Mouse (Mus musculus) hindbrain, postnatal 0 days (tissue): Measurements from ENCODE around the gene Dennd1a. TPM values are rescaled to one million over a fixed set of nuclear protein-coding genes. Genes with fewer than 3 reads are reported as not detected.
A peak's percentile ranks its signal among the peaks of the same experiment; 100 is the strongest.

ENCODE experiments used
- ATAC-seq: fragments of 200-750 bp; cut with Nextera tagmentation; 2 replicates; pipeline ENCODE4 v1.8.0; 2017; ENCODE audit warnings: mild to moderate bottlenecking, moderate TSS enrichment, moderate library complexity
- DNase-seq: peaks from one replicate; pipeline ENCODE4 v3.0.0-alpha.2; 2015; ENCODE audit warnings: low spot score
- H3K27ac ChIP-seq: fragments of 300-500 bp; sonication (generic); 2 replicates; pipeline ENCODE4 v1.5.1; 2014; ENCODE audit warnings: mild to moderate bottlenecking
- H3K27me3 ChIP-seq: fragments of 300-500 bp; sonication (generic); 2 replicates; pipeline ENCODE4 v1.6.1; 2014; ENCODE audit warnings: low read length, mixed read lengths; ENCODE audit not compliant: insufficient read depth
- H3K36me3 ChIP-seq: fragments of 300-500 bp; sonication (generic); 2 replicates; pipeline ENCODE4 v1.6.1; 2014; ENCODE audit warnings: low read length, mixed read lengths; ENCODE audit not compliant: insufficient read depth
- H3K4me1 ChIP-seq: fragments of 300-500 bp; sonication (generic); 2 replicates; pipeline ENCODE4 v1.6.1; 2014; ENCODE audit warnings: antibody characterized with exemption, low read length, mixed read lengths; ENCODE audit not compliant: insufficient read depth
- H3K4me2 ChIP-seq: fragments of 300-500 bp; sonication (generic); 2 replicates; pipeline ENCODE4 v1.6.1; 2014; ENCODE audit warnings: low read depth, mild to moderate bottlenecking, low read length, moderate library complexity, mixed read lengths
- H3K4me3 ChIP-seq: fragments of 300-500 bp; sonication (generic); 2 replicates; pipeline ENCODE4 v1.5.1; 2014; ENCODE audit warnings: low read length
- H3K9ac ChIP-seq: fragments of 300-500 bp; sonication (generic); replicated peaks from 2 replicates; pipeline ENCODE4 v1.6.1; 2014; ENCODE audit warnings: mild to moderate bottlenecking, low read length, moderate library complexity, mixed read lengths
- H3K9me3 ChIP-seq: fragments of 300-500 bp; sonication (generic); 2 replicates; pipeline ENCODE4 v1.6.1; 2016; ENCODE audit warnings: low read length, mixed read lengths
- CTCF ChIP-seq: IDR thresholded peaks from 2 replicates; pipeline ENCODE4 v1.5.1; 2016; ENCODE audit warnings: antibody characterized with exemption, control low read depth, low read depth
- WGBS: fragments of 180-500 bp; shearing (Covaris S2); extraction: QIAGEN DNeasy Blood & Tissue Kit; methylation state at CpG from one replicate; pipeline ENCODE4 v1.1.7; 2014; 5-methylcytosine and 5-hydroxymethylcytosine counted together
- polyA plus RNA-seq: library from polyadenylated mRNA; unstranded; fragments of >200 nt; fragmentation: Nextera tagmentation; extraction: Ambion mirVana; gene quantifications from 2 replicates; pipeline ENCODE4 v1.2.1, GENCODE M21; 2015
- total RNA-seq: library from RNA; depleted of rRNA; stranded (reverse); fragments of >200 nt; gene quantifications from 2 replicates; pipeline ENCODE4 v1.2.3, GENCODE M21; 2014

Gene Dennd1a
- total and polyA plus RNA-seq, 2 experiments from 2014 or later, result 14.4 to 51.9 TPM

- Histone ChIP-seq H3K36me3 (no peaks in the 10 kb centered on the region), H3K27me3 (no peaks in the 10 kb centered on the region), H3K9ac (no peak overlapping the region), H3K27ac (no peak overlapping the region), H3K9me3 (no peaks in the 10 kb centered on the region), H3K4me2 (no peak overlapping the region), H3K4me1 (peaks cover 26% of the 10 kb centered on the region), H3K4me3 (no peak overlapping the region)
- no peak for DNase-seq
- no peak for ATAC-seq
- 83% methylated on average over 8 of the region's 8 CpGs for WGBS
- TF ChIP-seq CTCF, result no peak
These were observed 517.4 kb downstream of the Dennd1a start for GRCm38 (mm10) chr2:37769793-37770192.

DNA sequence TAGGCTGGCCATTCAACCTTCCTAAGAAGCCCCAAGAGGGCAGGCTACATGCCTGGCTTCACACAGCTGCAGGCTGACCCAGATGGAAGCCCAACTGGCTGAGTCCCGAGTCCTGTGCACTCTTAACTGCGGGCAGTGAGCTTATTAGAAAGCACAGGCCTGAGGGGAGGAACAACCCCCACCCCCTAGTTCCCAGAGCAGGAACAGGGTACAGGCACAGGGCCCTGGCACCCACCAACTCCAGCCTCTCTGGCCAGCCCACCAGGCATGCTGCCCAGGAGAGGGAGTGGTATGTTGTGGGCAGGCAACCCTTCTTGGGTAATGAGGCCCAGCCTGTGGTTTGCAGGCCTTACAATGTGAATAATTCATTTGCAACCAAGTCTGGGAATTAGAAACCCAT is 518.3 kb downstream of the Dennd1a start:
- H3K27ac ChIP-seq, result no peak overlapping the region
- H3K4me2 ChIP-seq, result no peak overlapping the region

GRCm38 (mm10) chr2:37767739-37768138 is 519.5 kb downstream of the Dennd1a start:
- H3K4me3 ChIP-seq, result no peak overlapping the region
- peaks cover 29% of the 10 kb centered on the region for H3K4me1 ChIP-seq
- H3K27me3 ChIP-seq, result no peaks in the 10 kb centered on the region
- H3K9ac ChIP-seq, result no peak overlapping the region
- H3K36me3 ChIP-seq, result no peaks in the 10 kb centered on the region
- no peak overlapping the region for H3K4me2 ChIP-seq
- no peak for DNase-seq
- no peak for TF ChIP-seq CTCF
- no peak for ATAC-seq
- H3K27ac ChIP-seq, result no peak overlapping the region
- WGBS, result 57% methylated on average over 3 of the region's 3 CpGs
- no peaks in the 10 kb centered on the region for H3K9me3 ChIP-seq

More for the DNA sequence above, 518.3 kb downstream of the Dennd1a start:
- no peaks in the 10 kb centered on the region for H3K27me3 ChIP-seq
- no peak overlapping the region for H3K4me3 ChIP-seq
- no peaks in the 10 kb centered on the region for H3K9me3 ChIP-seq
- H3K36me3 ChIP-seq, result no peaks in the 10 kb centered on the region
- 37% methylated on average over 2 of the region's 2 CpGs for WGBS
- peak; percentile 48; the same call in 1 of the 2 replicates for ATAC-seq
- 0 out of 2 replicates have a peak, but pooled peaks have one; percentile 5 for TF ChIP-seq CTCF
- DNase-seq, result peak; percentile 70
- H3K4me1 ChIP-seq, result peaks cover 29% of the 10 kb centered on the region
- no peak overlapping the region for H3K9ac ChIP-seq

DNA sequence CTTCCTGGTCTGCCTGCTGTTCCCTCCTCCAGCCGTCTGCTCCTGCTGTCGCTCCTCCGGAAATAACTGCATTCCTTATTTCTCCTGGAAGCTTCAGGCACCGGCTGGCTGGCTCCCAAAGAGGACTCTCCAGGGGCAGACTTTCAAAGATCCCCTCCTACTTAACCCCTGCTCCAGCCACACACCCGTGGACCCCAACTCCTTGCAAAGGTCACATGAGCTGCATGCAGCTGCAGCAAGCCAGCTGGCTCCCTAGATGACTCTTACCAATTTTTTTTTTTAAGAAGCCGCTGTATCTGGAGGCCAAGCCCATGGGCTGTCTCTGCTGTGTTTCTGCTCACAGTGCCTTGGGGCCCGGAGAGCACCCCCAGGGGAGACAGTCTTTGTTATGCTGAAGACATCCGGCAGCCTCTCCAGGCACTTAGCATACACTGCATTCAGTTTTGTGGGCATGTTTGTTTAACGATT is 520.1 kb downstream of the Dennd1a start:
- no peak for ATAC-seq
- H3K4me1 ChIP-seq, result peaks cover 29% of the 10 kb centered on the region
- H3K27me3 ChIP-seq, result no peaks in the 10 kb centered on the region
- no peaks in the 10 kb centered on the region for H3K36me3 ChIP-seq
- peak; percentile 60 for DNase-seq
- H3K4me2 ChIP-seq, result no peak overlapping the region
- TF ChIP-seq CTCF, result no peak
- no peak overlapping the region for H3K9ac ChIP-seq
- H3K9me3 ChIP-seq, result no peaks in the 10 kb centered on the region
- H3K4me3 ChIP-seq, result no peak overlapping the region
- WGBS, result 2% methylated on average over 9 of the region's 9 CpGs
- no peak overlapping the region for H3K27ac ChIP-seq

DNA sequence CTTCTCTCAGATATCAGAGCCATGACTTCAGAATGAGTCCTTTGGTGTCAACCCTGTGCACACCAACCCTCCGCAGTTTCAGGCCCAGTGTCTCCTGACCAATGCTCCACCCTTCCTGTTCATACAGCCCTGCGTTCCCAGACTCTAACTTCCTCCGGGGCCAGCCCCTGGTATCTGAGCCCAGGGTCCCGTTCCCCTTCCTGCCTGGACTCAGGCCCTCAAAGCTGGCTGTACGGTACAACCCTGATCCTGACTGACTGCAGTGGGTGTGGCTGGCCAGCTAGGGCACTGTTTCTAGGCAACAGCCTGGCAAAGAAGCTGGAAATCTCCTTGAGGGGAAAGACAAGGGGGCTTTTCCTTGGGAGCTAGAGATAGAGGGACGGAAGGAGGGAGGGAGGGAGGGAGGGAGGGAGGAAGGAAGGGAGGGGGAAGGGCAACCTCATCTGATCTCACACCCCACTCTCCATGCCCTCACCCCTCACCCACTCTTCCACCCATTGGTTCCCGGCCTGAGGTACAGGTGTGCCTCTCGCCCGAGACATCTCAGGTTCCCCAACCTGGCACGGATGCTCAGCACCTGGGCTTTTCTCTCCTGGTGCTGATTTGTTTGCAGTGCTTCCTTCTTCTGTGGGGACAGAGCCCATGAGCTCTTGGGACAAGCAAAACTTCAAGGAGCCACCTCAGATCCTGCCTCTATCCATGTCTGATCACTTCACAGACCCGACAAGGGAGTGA is 521.0 kb downstream of the Dennd1a start:
- ATAC-seq (peak; percentile 15; the same call in 1 of the 2 replicates), DNase-seq (peak; percentile 48)
- Histone ChIP-seq H3K4me3 (no peak overlapping the region), H3K9ac (no peak overlapping the region), H3K4me2 (no peak overlapping the region), H3K36me3 (no peaks in the 10 kb centered on the region), H3K9me3 (no peaks in the 10 kb centered on the region), H3K27ac (no peak overlapping the region), H3K4me1 (peaks cover 29% of the 10 kb centered on the region), H3K27me3 (no peaks in the 10 kb centered on the region)
- 41% methylated on average over 10 of the region's 11 CpGs for WGBS
- no peak for TF ChIP-seq CTCF

DNA sequence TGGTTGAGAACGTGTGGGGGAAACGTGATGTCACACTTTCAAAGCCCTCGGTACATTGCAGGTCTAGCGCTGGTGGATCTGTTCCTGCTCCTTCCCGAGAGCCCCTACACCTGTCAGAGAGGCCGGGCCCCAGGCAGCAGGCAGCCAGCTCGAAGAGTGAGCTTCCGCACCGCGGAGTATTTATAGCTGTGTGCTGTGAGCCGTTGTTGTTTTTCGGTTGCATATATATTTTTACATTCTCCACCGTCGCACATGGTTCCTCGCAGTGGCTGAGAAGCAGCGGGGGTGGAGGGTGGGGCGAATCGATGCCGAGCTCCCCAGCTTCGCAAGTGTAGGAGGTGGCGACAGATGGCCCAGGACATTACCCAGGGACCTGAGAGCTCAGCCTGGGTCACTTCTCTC is 522.1 kb downstream of the Dennd1a start:
- ATAC-seq (no peak), DNase-seq (no peak)
- no peak for TF ChIP-seq CTCF
- Histone ChIP-seq H3K27me3 (no peaks in the 10 kb centered on the region), H3K9me3 (no peaks in the 10 kb centered on the region), H3K36me3 (no peaks in the 10 kb centered on the region), H3K9ac (no peak overlapping the region), H3K4me3 (no peak overlapping the region), H3K4me1 (peaks cover 29% of the 10 kb centered on the region), H3K4me2 (0 out of 2 replicates have a peak overlapping the region, but pooled peaks have one; percentile 6), H3K27ac (0 out of 2 replicates have a peak overlapping the region, but pooled peaks have one; percentile 2)
- 26% methylated on average over 21 of the region's 21 CpGs for WGBS

DNA sequence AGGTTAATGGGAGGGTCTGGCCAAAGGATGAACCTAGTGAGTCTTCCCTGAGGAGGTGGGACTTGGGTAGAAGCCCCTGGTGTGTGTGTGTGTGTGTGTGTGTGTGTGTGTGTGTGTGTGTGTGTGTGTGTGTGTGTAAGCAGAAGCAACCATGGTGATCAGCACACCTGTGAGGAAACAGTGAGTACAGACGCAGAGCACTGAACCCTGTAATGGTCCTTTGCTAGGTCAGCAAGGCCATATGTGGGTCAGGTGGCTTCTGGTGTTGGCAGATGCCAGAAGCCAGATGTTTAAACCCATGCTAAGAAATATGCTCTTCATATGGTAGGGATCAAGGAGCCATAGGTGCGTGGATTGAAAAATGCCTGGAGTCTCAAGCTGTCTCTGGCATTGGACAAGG is 522.7 kb downstream of the Dennd1a start:
- Histone ChIP-seq H3K36me3 (no peaks in the 10 kb centered on the region), H3K9me3 (no peaks in the 10 kb centered on the region), H3K4me2 (no peak overlapping the region), H3K27me3 (no peaks in the 10 kb centered on the region), H3K4me1 (peaks cover 29% of the 10 kb centered on the region), H3K9ac (no peak overlapping the region), H3K27ac (no peak overlapping the region), H3K4me3 (no peak overlapping the region)
- no peak for ATAC-seq
- no peak for TF ChIP-seq CTCF
- DNase-seq, result no peak
- 95% methylated on average over 2 of the region's 2 CpGs for WGBS
